Mouse (Mus musculus) spleen, adult 18-20 months (tissue): Measurements from ENCODE around the gene Olfm2.
"Not testable (repeated sequence)": the region's sequence is repeated elsewhere in the genome, so short reads cannot be mapped to it uniquely, and the experiment has no call there.

Experiments
- DNase-seq, 2 experiments: peaks; one replicate each; pipeline ENCODE4 v3.0.0; 2022; ENCODE audit warnings: mixed read lengths in 2 of 2

Olfm2 gene

DNA sequence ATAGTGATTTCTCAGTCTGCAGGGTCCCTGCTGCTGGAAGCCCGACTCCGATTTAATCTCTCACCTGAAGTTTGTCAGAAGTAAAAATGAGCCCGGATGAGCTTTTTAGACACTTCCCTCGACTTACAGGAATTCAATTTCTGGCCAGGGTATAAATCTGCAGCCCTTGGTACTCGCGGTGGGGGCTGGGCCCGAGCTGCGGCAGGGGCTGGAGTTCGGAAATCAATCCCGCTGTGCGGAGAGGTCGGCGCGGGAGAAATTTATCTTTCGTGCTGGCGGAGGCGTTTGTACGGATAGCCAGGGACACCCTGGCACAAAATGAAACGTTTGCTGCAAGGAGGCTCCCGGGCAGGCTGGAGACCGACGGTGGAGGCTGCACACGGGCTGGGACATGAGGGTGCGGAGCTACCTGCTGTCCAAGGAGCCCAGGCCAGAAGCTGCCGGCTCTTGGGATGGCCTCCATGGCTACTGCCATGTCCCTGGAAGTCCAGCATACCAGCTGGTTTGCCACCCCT, 51.4 kb downstream of the Olfm2 start:
- DNase-seq: no peak

DNA sequence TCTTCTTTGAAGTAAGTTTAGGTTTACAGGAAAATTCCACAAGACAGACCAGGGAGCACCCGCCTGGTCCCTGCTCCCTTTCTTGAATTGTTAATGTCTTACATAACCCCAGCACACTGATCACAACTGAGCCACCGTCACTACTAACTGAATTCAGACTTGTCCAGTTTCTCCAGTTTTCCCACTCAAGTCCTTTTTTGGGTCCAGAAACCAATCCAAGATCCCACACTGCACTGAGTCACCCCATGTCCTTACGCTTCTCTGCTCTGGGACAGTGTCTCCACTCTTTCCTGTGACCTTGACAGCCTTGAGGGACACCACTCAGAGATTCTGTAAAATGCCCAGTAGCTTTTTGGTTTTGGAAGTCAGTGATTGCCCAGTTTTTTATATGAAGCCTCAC, 53.3 kb downstream of the Olfm2 start:
- DNase-seq: no peak

DNA sequence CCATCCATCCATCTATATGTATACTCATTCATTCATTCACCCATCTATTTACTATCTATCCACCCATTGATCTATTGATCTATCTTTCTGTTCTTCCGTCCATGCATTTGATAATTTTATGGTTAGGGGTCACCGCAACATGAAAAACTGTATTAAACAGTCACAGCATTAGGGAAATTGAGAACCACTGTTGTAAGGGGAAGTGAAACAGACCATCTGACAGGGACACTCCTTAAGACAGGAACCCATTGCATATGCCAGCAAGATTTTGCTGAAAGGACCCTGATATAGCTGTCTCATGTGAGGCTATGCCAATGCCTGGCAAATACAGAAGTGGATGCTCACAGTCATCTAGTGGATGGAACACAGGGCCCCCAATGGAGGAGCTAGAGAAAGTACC, 55.7 kb downstream of the Olfm2 start:
- not testable (repeated sequence) for DNase-seq

DNA sequence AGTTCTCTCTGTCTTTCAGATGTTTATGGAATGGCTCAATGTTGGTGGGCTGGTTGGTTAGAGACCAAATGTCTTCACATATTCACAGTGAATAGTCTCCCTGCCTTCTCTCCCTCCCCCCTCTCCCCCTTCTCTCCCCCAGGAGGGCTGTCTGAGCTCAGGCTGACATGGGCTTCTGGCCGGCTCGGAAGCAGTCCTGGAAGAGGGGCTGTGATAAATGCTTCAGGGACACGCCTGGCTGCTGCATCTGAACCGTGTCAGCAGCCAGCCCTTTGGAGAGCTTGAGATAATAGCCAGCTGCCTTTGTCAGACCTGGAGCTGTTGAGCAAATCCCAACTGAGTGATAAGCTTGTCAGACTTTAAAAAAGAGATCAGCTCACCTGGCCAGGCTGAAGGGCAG, 56.2 kb downstream of the Olfm2 start:
- DNase-seq: no peak

GRCm38 (mm10) chr9:20689403-20689802, 56.7 kb downstream of the Olfm2 start:
- DNase-seq: no peak

- no peak for DNase-seq
Observed at GRCm38 (mm10) chr9:20685081-20685861, 60.9 kb downstream of the Olfm2 start.

- DNase-seq: no peak
Observed at GRCm38 (mm10) chr9:20682389-20682722, 63.8 kb downstream of the Olfm2 start.

DNA sequence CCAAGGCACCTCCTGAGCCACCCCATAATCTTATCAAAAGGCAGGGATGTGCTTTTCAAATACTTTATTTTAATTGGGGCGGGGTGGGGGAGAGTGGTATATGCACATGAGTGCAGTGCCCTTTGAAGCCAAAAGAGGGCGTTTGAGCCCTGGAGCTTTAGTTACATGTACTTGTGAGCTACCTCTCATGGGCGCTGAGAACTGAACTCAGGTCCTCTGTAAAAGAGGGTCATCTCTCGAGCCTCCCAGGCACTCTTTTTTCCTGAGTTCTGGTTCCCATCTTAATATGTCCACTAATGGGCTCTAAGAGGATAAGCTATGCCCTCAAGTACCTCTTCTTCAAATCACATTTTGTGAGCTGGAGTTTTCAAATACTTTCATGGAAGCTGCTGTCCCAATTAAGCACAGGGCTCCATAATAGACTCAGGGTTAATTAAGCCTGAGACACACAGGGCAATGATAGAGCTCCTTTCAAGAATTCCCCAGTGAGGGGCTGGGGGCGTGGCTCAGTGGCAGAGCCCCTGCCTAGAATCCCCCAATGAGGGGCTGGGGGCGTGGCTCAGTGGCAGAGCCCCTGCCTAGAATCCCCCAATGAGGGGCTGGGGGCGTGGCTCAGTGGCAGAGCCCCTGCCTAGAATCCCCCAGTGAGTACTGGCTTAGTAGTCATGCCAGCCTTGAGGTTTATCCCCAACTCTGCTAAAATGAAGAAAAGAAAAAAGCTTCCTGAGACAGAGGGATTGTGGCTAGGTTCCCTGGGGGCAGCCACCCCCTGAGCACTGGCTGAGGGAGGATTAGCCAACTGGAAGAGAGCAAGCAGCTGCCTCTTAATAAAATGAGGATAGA, 64.4 kb downstream of the Olfm2 start:
- DNase-seq: no peak

- no peak for DNase-seq
Observed at GRCm38 (mm10) chr9:20680378-20680958, 65.7 kb downstream of the Olfm2 start.

- no peak for DNase-seq
Observed at GRCm38 (mm10) chr9:20677892-20678291, 68.3 kb downstream of the Olfm2 start.

GRCm38 (mm10) chr9:20672047-20672446, 74.1 kb downstream of the Olfm2 start:
- no peak for DNase-seq

DNA sequence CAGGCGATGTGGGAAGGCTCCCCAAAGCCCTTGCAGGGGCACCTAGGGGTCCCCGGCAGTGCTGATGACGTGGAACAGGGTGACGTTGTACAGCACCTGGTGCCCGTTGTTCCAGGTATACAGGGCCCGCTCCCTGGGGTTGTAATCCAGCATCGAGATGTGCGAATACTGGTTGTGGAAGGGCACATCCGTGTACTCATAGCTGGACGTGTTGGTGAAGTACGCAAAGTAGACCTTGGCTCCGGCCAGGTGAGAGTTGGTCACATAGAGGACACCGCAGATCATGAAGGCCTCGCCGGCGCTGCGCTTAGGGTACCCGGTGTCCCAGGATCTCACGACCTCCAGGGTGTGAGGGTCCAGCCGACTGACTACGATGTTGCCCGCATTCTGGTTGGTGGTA, 78.1 kb downstream of the Olfm2 start:
- no peak for DNase-seq

GRCm38 (mm10) chr9:20666510-20667034, 79.6 kb downstream of the Olfm2 start:
- DNase-seq: no peak

DNA sequence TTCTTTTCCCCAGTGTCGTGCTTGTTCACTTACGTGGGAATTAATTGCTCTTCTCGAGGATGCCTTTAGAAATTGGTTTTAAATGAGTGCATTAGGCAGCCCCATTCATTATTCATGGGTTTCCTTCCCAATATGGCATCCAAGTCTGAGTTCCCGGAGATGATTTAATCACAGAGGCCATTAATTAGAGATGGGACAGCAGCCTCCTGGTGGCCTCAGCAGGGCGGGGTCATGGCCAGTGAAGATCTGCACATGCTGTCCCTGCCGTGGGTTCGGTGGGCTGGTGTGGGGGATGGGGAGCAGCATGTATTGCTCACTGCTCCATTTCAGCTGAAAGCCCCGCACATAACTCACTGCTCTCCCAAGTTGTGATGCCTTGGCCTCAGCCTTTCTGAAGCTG, 80.2 kb downstream of the Olfm2 start:
- DNase-seq: no peak

GRCm38 (mm10) chr9:20664982-20665637, 81.0 kb downstream of the Olfm2 start:
- DNase-seq: no peak

GRCm38 (mm10) chr9:20664366-20664765, 81.8 kb downstream of the Olfm2 start:
- no peak for DNase-seq

- no peak for DNase-seq
Observed at GRCm38 (mm10) chr9:20663956-20664355, 82.2 kb downstream of the Olfm2 start.

DNA sequence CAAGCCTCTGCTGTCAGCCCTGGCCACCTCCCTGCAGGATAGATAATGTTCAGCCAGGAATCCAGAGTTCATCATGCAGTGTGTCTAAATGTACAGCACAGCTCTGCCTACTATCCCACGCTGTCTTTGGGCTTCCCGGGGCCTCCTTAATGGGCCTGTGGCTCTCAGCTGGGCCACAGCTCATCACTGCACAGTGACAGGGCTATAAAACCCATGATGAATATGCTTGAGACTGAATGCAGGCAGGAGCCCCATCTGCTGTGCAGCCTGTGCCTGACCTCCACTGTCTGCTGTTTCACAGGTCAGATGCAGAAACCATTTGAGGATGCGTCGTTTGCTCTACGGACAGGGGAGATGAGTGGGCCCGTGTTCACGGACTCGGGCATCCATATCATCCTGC, 83.3 kb downstream of the Olfm2 start:
- DNase-seq: no peak

DNA sequence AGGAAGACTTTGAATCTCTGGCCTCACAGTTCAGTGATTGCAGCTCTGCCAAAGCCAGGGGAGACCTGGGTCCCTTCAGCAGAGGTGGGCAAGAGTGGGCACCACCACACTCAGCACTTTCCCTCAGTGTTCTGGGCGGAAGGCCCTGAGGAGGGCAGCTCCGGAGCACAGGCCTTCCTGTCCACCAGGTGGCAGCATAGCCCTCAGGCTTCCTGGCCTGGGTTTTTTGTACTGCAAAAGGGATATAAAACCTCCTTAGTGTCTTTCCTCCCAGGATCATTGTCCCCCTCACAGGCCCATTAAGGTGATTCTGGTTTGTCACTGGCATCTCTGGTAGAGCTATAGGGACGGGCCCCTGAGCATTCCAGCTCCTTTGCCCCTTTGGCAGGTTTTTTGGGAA, 83.8 kb downstream of the Olfm2 start:
- peak in 1 of 2 experiments; percentile 60 for DNase-seq

DNA sequence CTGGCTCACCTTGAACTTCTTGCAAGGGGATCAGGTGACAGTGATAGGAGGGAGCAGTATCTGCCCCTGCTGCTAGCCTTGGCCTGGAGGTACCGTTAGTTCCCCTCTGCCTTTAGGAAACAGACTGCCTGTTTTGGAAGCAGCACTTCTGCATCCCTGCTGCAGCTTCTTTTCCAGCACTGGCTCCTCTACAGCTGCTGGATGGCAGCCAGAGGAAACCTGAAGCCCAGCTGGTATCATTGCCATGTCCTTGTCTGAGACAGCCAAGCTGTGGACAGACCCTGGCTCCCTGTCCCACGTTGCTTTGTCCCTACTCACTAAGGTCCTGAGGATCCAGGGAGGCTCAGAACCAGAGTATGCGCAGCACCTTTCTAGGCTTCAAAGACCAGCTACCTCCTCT, 88.6 kb downstream of the Olfm2 start:
- DNase-seq: no peak

GRCm38 (mm10) chr9:20653859-20654258, 92.3 kb downstream of the Olfm2 start:
- DNase-seq: no peak

GRCm38 (mm10) chr9:20652260-20652658, 93.9 kb downstream of the Olfm2 start:
- no peak for DNase-seq
